Mouse (Mus musculus) olfactory bulb, adult 2 months (tissue): ENCODE results near the gene Gm10912. TPM values are rescaled to one million over a fixed set of nuclear protein-coding genes. Genes with fewer than 3 reads are reported as not detected.
"Not testable (repeated sequence)": the region's sequence is repeated elsewhere in the genome, so short reads cannot be mapped to it uniquely, and the experiment has no call there.

Experiments
- H3K27ac ChIP-seq: fragments of 200-500 bp; 2 replicates; pipeline ENCODE4 v1.5.1; 2012; ENCODE audit warnings: low read depth, low read length; ENCODE audit not compliant: insufficient read depth
- H3K4me1 ChIP-seq: fragments of 200-500 bp; 2 replicates; pipeline ENCODE4 v1.6.1; 2012; ENCODE audit warnings: low read length; ENCODE audit not compliant: control insufficient read depth, insufficient read depth
- H3K4me3 ChIP-seq: fragments of 200-500 bp; 2 replicates; pipeline ENCODE4 v1.5.1; 2012; ENCODE audit warnings: mild to moderate bottlenecking, low read depth, low read length, moderate library complexity; ENCODE audit not compliant: insufficient read depth
- CTCF ChIP-seq: fragments of 200-500 bp; IDR thresholded peaks from 2 replicates; pipeline ENCODE4 v1.5.1; 2012; ENCODE audit warnings: low read depth, mild to moderate bottlenecking, low read length, moderate library complexity; ENCODE audit not compliant: insufficient read depth
- POLR2A ChIP-seq: fragments of 200-500 bp; IDR thresholded peaks from 2 replicates; pipeline ENCODE4 v1.6.1; 2012; ENCODE audit warnings: mild to moderate bottlenecking, low read depth, low read length, moderate library complexity; ENCODE audit not compliant: insufficient read depth
- WGBS: fragments of 180-500 bp; shearing (Covaris S2); methylation state at CpG from one replicate; pipeline ENCODE4 v1.1.7; 2018; 5-methylcytosine and 5-hydroxymethylcytosine counted together
- polyA plus RNA-seq: library from polyadenylated mRNA; stranded (reverse); fragments of >200 nt; gene quantifications from 2 replicates; pipeline ENCODE4 v1.2.4, GENCODE M21; 2012; ENCODE audit warnings: low replicate concordance; ENCODE audit not compliant: missing spikeins, insufficient read depth, insufficient read length

Gm10912 gene
- polyA plus RNA-seq, 1 experiment = not detected

- Histone ChIP-seq H3K27ac (no peak overlapping the region), H3K4me1 (no peaks in the 10 kb centered on the region), H3K4me3 (no peak overlapping the region)
- 87% methylated on average over 2 of the region's 2 CpGs for WGBS
- TF ChIP-seq CTCF (no peak), POLR2A (no peak)
These were observed 27.7 kb downstream of the Gm10912 start for GRCm38 (mm10) chr2:104093305-104093704.

GRCm38 (mm10) chr2:104095741-104096213 is 30.2 kb downstream of the Gm10912 start, which contains the start of gene Cd59a:
TSS of gene Cd59a (plus strand) at chr2:104095801.
- TF ChIP-seq CTCF = no peak
- no peak for TF ChIP-seq POLR2A
- WGBS = 21% methylated on average over 15 of the region's 15 CpGs
- 0 out of 2 replicates have a peak within 1 kb of the TSS, but pooled peaks have one; percentile 36 for H3K27ac ChIP-seq
- H3K4me3 ChIP-seq = peak within 1 kb of the TSS; percentile 39
- no peaks in the 10 kb centered on the region for H3K4me1 ChIP-seq

- WGBS = 68% methylated on average over 10 of the region's 10 CpGs
- 0 out of 2 replicates have a peak overlapping the region, but pooled peaks have one; percentile 36 for H3K27ac ChIP-seq
These were observed 30.6 kb downstream of the Gm10912 start for GRCm38 (mm10) chr2:104096256-104096655.

GRCm38 (mm10) chr2:104096796-104097195 is 31.2 kb downstream of the Gm10912 start:
- not testable (repeated sequence) for H3K4me3 ChIP-seq, H3K27ac ChIP-seq, H3K4me1 ChIP-seq
- 92% methylated on average over 1 of the region's 1 CpGs for WGBS

More at GRCm38 (mm10) chr2:104096256-104096655, 30.6 kb downstream of the Gm10912 start:
- no peak for TF ChIP-seq CTCF
- no peak for TF ChIP-seq POLR2A
- Histone ChIP-seq H3K4me1 (no peaks in the 10 kb centered on the region), H3K4me3 (peak overlapping the region; percentile 39)

GRCm38 (mm10) chr2:104097396-104097795 is 31.8 kb downstream of the Gm10912 start:
- H3K27ac ChIP-seq, H3K4me1 ChIP-seq, H3K4me3 ChIP-seq: not testable (repeated sequence)
- 97% methylated on average over 4 of the region's 4 CpGs for WGBS

- TF ChIP-seq CTCF (no peak), POLR2A (no peak)
- no peak overlapping the region for H3K4me3 ChIP-seq
- no peak overlapping the region for H3K27ac ChIP-seq
- 71% methylated on average over 3 of the region's 3 CpGs for WGBS
- no peaks in the 10 kb centered on the region for H3K4me1 ChIP-seq
These were observed 33.1 kb downstream of the Gm10912 start for GRCm38 (mm10) chr2:104098529-104099230.

GRCm38 (mm10) chr2:104099231-104099585 is 33.6 kb downstream of the Gm10912 start:
- 97% methylated on average over 2 of the region's 2 CpGs for WGBS
- TF ChIP-seq POLR2A = no peak
- TF ChIP-seq CTCF = no peak
- no peak overlapping the region for H3K27ac ChIP-seq
- no peaks in the 10 kb centered on the region for H3K4me1 ChIP-seq
- no peak overlapping the region for H3K4me3 ChIP-seq

- Histone ChIP-seq H3K4me1 (no peaks in the 10 kb centered on the region), H3K4me3 (no peak overlapping the region), H3K27ac (no peak overlapping the region)
- WGBS = 85% methylated on average over 1 of the region's 1 CpGs
- no peak for TF ChIP-seq CTCF
- TF ChIP-seq POLR2A = no peak
These were observed 34.3 kb downstream of the Gm10912 start for GRCm38 (mm10) chr2:104099946-104100345.

- H3K4me3 ChIP-seq = no peak overlapping the region
- TF ChIP-seq CTCF = no peak
- H3K27ac ChIP-seq = no peak overlapping the region
- WGBS = 92% methylated on average over 6 of the region's 6 CpGs
- H3K4me1 ChIP-seq = no peaks in the 10 kb centered on the region
These were observed 39.2 kb downstream of the Gm10912 start for GRCm38 (mm10) chr2:104104800-104105199.

GRCm38 (mm10) chr2:104109021-104109420 is 43.4 kb downstream of the Gm10912 start:
- H3K4me1 ChIP-seq, H3K27ac ChIP-seq, H3K4me3 ChIP-seq: not testable (repeated sequence)
- 92% methylated on average over 2 of the region's 2 CpGs for WGBS
